Mouse (Mus musculus): ENCODE measurements around the gene Cul4b. TPM values are rescaled to one million over a fixed set of nuclear protein-coding genes. Genes with fewer than 3 reads are reported as not detected.

The Cul4b gene
- 17.9 and 20.8 TPM in 2 replicates for polyA plus RNA-seq (2012; rRNA removed)

GRCm38 (mm10) chrX:38576078-38576477 is at the start of gene Cul4b:
TSS of gene Cul4b (minus strand) at chrX:38576196.
- H3K4me1 ChIP-seq (ENCODE audit: control insufficient read depth, insufficient read depth, low read length) = no peaks in the 10 kb centered on the region
- WGBS = 91% methylated on average over 15 of the region's 15 CpGs
- no peak within 1 kb of the TSS for H3K27ac ChIP-seq (ENCODE audit: insufficient read depth, low read length)
- DNase-seq = no peak
- no peak for TF ChIP-seq CTCF (IDR thresholded peaks at IDR 0.05; ENCODE audit: borderline replicate concordance, insufficient read depth, low read depth, low read length)
- TF ChIP-seq POLR2A (IDR thresholded peaks at IDR 0.05; ENCODE audit: borderline replicate concordance, insufficient read depth, low read length) = no peak
- H3K4me3 ChIP-seq (replicated peaks; ENCODE audit: insufficient read depth, low read depth, low read length) = no peak within 1 kb of the TSS
- H3K27me3 ChIP-seq (ENCODE audit: control insufficient read depth, insufficient read depth, low read length) = no peaks in the 10 kb centered on the region

- Histone ChIP-seq H3K27me3 (ENCODE audit: control insufficient read depth, insufficient read depth, low read length) (no peaks in the 10 kb centered on the region), H3K4me3 (replicated peaks; ENCODE audit: insufficient read depth, low read depth, low read length) (peak overlapping the region; percentile 86), H3K4me1 (ENCODE audit: control insufficient read depth, insufficient read depth, low read length) (no peaks in the 10 kb centered on the region), H3K27ac (ENCODE audit: insufficient read depth, low read length) (peak overlapping the region; percentile 62; the same call in 1 of the 2 replicates)
- TF ChIP-seq CTCF (IDR thresholded peaks at IDR 0.05; ENCODE audit: borderline replicate concordance, insufficient read depth, low read depth, low read length) (no peak), POLR2A (IDR thresholded peaks at IDR 0.05; ENCODE audit: borderline replicate concordance, insufficient read depth, low read length) (no peak)
- peak in 1 of 2 experiments; percentile 37 for DNase-seq
- WGBS = 11% methylated on average over 3 of the region's 3 CpGs
These were observed 25.0 kb upstream of the Cul4b start for GRCm38 (mm10) chrX:38600995-38601369.

- H3K4me3 ChIP-seq (replicated peaks; ENCODE audit: insufficient read depth, low read depth, low read length) = peak within 1 kb of the TSS; percentile 86
- TF ChIP-seq CTCF (IDR thresholded peaks at IDR 0.05; ENCODE audit: borderline replicate concordance, insufficient read depth, low read depth, low read length) (no peak), POLR2A (IDR thresholded peaks at IDR 0.05; ENCODE audit: borderline replicate concordance, insufficient read depth, low read length) (peak; percentile 32; the same call in 1 of the 2 replicates)
- 4% methylated on average over 26 of the region's 26 CpGs for WGBS
- peak within 1 kb of the TSS; percentile 62; the same call in 1 of the 2 replicates for H3K27ac ChIP-seq (ENCODE audit: insufficient read depth, low read length)
- H3K27me3 ChIP-seq (ENCODE audit: control insufficient read depth, insufficient read depth, low read length) = no peaks in the 10 kb centered on the region
- no peaks in the 10 kb centered on the region for H3K4me1 ChIP-seq (ENCODE audit: control insufficient read depth, insufficient read depth, low read length)
- peak; percentile 76 to 83 for DNase-seq
These were observed 24.4 kb upstream of the Cul4b start, which contains the start of gene Mcts1 for GRCm38 (mm10) chrX:38600177-38600994. TSS of gene Mcts1 (plus strand) at chrX:38600578.

GRCm38 (mm10) chrX:38593180-38593889 is 17.3 kb upstream of the Cul4b start:
- TF ChIP-seq CTCF (IDR thresholded peaks at IDR 0.05; ENCODE audit: borderline replicate concordance, insufficient read depth, low read depth, low read length) (no peak), POLR2A (IDR thresholded peaks at IDR 0.05; ENCODE audit: borderline replicate concordance, insufficient read depth, low read length) (no peak)
- H3K4me3 ChIP-seq (replicated peaks; ENCODE audit: insufficient read depth, low read depth, low read length) = no peak overlapping the region
- WGBS = 50% methylated on average over 5 of the region's 5 CpGs
- no peak overlapping the region for H3K27ac ChIP-seq (ENCODE audit: insufficient read depth, low read length)
- no peaks in the 10 kb centered on the region for H3K27me3 ChIP-seq (ENCODE audit: control insufficient read depth, insufficient read depth, low read length)
- DNase-seq = no peak
- no peaks in the 10 kb centered on the region for H3K4me1 ChIP-seq (ENCODE audit: control insufficient read depth, insufficient read depth, low read length)

- H3K27ac ChIP-seq (ENCODE audit: insufficient read depth, low read length) = no peak overlapping the region
- DNase-seq = no peak
- no peaks in the 10 kb centered on the region for H3K27me3 ChIP-seq (ENCODE audit: control insufficient read depth, insufficient read depth, low read length)
- H3K4me3 ChIP-seq (replicated peaks; ENCODE audit: insufficient read depth, low read depth, low read length) = no peak overlapping the region
- TF ChIP-seq POLR2A (IDR thresholded peaks at IDR 0.05; ENCODE audit: borderline replicate concordance, insufficient read depth, low read length) (no peak), CTCF (IDR thresholded peaks at IDR 0.05; ENCODE audit: borderline replicate concordance, insufficient read depth, low read depth, low read length) (no peak)
- WGBS = 95% methylated on average over 3 of the region's 3 CpGs
- H3K4me1 ChIP-seq (ENCODE audit: control insufficient read depth, insufficient read depth, low read length) = no peaks in the 10 kb centered on the region
These were observed 15.8 kb upstream of the Cul4b start for GRCm38 (mm10) chrX:38591749-38592148.

GRCm38 (mm10) chrX:38589827-38590226 is 13.8 kb upstream of the Cul4b start:
- no peak overlapping the region for H3K4me3 ChIP-seq (replicated peaks; ENCODE audit: insufficient read depth, low read depth, low read length)
- no peak overlapping the region for H3K27ac ChIP-seq (ENCODE audit: insufficient read depth, low read length)
- H3K4me1 ChIP-seq (ENCODE audit: control insufficient read depth, insufficient read depth, low read length) = no peaks in the 10 kb centered on the region
- DNase-seq = no peak
- H3K27me3 ChIP-seq (ENCODE audit: control insufficient read depth, insufficient read depth, low read length) = no peaks in the 10 kb centered on the region
- 71% methylated on average over 4 of the region's 4 CpGs for WGBS
- TF ChIP-seq POLR2A (IDR thresholded peaks at IDR 0.05; ENCODE audit: borderline replicate concordance, insufficient read depth, low read length) = no peak
- no peak for TF ChIP-seq CTCF (IDR thresholded peaks at IDR 0.05; ENCODE audit: borderline replicate concordance, insufficient read depth, low read depth, low read length)

- no peak overlapping the region for H3K27ac ChIP-seq (ENCODE audit: insufficient read depth, low read length)
- no peak for TF ChIP-seq CTCF (IDR thresholded peaks at IDR 0.05; ENCODE audit: borderline replicate concordance, insufficient read depth, low read depth, low read length)
- no peak for TF ChIP-seq POLR2A (IDR thresholded peaks at IDR 0.05; ENCODE audit: borderline replicate concordance, insufficient read depth, low read length)
- DNase-seq = no peak
- H3K4me3 ChIP-seq (replicated peaks; ENCODE audit: insufficient read depth, low read depth, low read length) = no peak overlapping the region
- no peaks in the 10 kb centered on the region for H3K27me3 ChIP-seq (ENCODE audit: control insufficient read depth, insufficient read depth, low read length)
- H3K4me1 ChIP-seq (ENCODE audit: control insufficient read depth, insufficient read depth, low read length) = no peaks in the 10 kb centered on the region
These were observed 7.3 kb upstream of the Cul4b start for GRCm38 (mm10) chrX:38583261-38583660.

Data from cerebellum, adult 2 months (tissue).